Mouse (Mus musculus) liver, embryonic 12.5 days (tissue): ENCODE data around the gene Exd2. TPM values are rescaled to one million over a fixed set of nuclear protein-coding genes. Genes with fewer than 3 reads are reported as not detected.
A peak's percentile ranks its signal among the peaks of the same experiment; 100 is the strongest.

Experiments used
- ATAC-seq: fragments of 200-750 bp; cut with Nextera tagmentation; 2 replicates; pipeline ENCODE4 v1.8.0; 2017; ENCODE audit warnings: moderate number of reproducible peaks, mild to moderate bottlenecking, moderate library complexity
- H3K27ac ChIP-seq: fragments of 300-500 bp; sonication (generic); 2 replicates; pipeline ENCODE4 v1.5.1; 2016; ENCODE audit warnings: mild to moderate bottlenecking
- H3K27me3 ChIP-seq: fragments of 300-500 bp; sonication (generic); replicated peaks from 2 replicates; pipeline ENCODE4 v1.6.1; 2016; ENCODE audit warnings: mild to moderate bottlenecking, moderate library complexity
- H3K36me3 ChIP-seq: fragments of 300-500 bp; sonication (generic); 2 replicates; pipeline ENCODE4 v1.6.1; 2016; ENCODE audit warnings: mild to moderate bottlenecking, moderate library complexity
- H3K4me1 ChIP-seq: fragments of 300-500 bp; sonication (generic); 2 replicates; pipeline ENCODE4 v1.6.1; 2016
- H3K4me2 ChIP-seq: fragments of 300-500 bp; sonication (generic); 2 replicates; pipeline ENCODE4 v1.6.1; 2016; ENCODE audit warnings: mild to moderate bottlenecking, moderate library complexity
- H3K4me3 ChIP-seq: fragments of 300-500 bp; sonication (generic); 2 replicates; pipeline ENCODE4 v1.5.1; 2016; ENCODE audit warnings: mild to moderate bottlenecking, moderate library complexity
- H3K9ac ChIP-seq: fragments of 300-500 bp; sonication (generic); 2 replicates; pipeline ENCODE4 v1.6.1; 2016; ENCODE audit warnings: mild to moderate bottlenecking, moderate library complexity
- H3K9me3 ChIP-seq: fragments of 300-500 bp; sonication (generic); replicated peaks from 2 replicates; pipeline ENCODE4 v1.6.1; 2016; ENCODE audit warnings: mild to moderate bottlenecking, moderate library complexity
- WGBS: fragments of 180-500 bp; shearing (Covaris S2); methylation state at CpG from one replicate; pipeline ENCODE4 v1.1.7; 2016; ENCODE audit not compliant: insufficient replicate concordance; 5-methylcytosine and 5-hydroxymethylcytosine counted together
- polyA plus RNA-seq: library from polyadenylated mRNA; unstranded; fragments of >200 nt; fragmentation: Nextera tagmentation; extraction: Ambion mirVana; gene quantifications from 2 replicates; pipeline ENCODE4 v1.2.1, GENCODE M21; 2016

Gene Exd2
- polyA plus RNA-seq: 10.6 and 10.9 TPM in 2 replicates

DNA sequence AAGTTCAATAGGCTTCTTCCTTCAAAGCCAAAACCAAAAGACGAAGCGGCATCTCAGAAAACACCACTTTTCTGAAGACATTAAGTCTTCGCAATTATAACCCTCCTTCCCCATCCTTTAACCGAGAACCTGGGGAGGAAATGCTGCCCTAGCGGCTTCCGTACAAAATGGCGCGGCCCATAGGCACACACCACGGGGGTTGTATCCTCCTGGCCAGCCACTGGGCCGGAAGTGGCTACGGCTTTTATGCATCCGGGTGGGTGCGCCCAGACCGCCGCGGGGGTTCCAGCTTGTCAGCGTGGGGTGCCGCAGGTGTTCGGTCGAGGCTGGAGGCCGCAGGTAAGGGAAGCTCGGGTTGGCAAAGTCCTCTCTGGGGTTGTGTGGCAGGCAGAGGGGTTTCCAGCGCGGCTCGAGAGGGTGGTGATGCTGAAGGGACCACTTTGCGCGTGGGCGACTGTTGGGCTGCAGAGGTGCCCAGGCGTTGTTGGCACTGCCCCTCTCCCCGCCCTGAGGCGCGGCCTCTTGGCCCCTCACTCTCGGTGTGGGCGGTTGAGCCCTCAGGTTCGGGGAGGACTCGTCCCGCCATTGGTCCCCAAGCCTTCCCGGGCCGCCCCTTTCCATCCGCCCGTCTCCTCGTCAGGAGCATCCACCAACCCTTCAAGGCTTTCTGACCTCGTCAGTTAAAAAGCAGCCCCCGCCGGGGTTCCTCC, at the start of gene Exd2:
TSS of gene Exd2 (plus strand) at position 154 of the 710 bp plus-strand sequence.
- peak within 1 kb of the TSS; percentile 88 for H3K4me2 ChIP-seq
- peak within 1 kb of the TSS; percentile 82 for H3K9ac ChIP-seq
- no peaks in the 10 kb centered on the region for H3K27me3 ChIP-seq
- peak within 1 kb of the TSS; percentile 74 for H3K4me3 ChIP-seq
- H3K4me1 ChIP-seq: peaks cover 11% of the 10 kb centered on the region; the same call in 1 of the 2 replicates
- H3K9me3 ChIP-seq: no peaks in the 10 kb centered on the region
- H3K27ac ChIP-seq: peak within 1 kb of the TSS; percentile 73
- under 1% methylated on average over 45 of the region's 45 CpGs for WGBS
- no peaks in the 10 kb centered on the region for H3K36me3 ChIP-seq
- ATAC-seq: peak; percentile 90

- H3K36me3 ChIP-seq: peaks cover 44% of the 10 kb centered on the region
Measured at GRCm38 (mm10) chr12:80415100-80415499, 47.8 kb upstream of the Exd2 start.

GRCm38 (mm10) chr12:80427683-80428082, 35.2 kb upstream of the Exd2 start:
- Histone ChIP-seq H3K36me3 (peaks cover 25% of the 10 kb centered on the region), H3K27ac (no peak overlapping the region), H3K4me2 (no peak overlapping the region), H3K27me3 (no peaks in the 10 kb centered on the region), H3K4me1 (no peaks in the 10 kb centered on the region), H3K9ac (no peak overlapping the region), H3K9me3 (no peaks in the 10 kb centered on the region), H3K4me3 (no peak overlapping the region)
- ATAC-seq: no peak
- WGBS: 71% methylated on average over 3 of the region's 3 CpGs

More at GRCm38 (mm10) chr12:80415100-80415499, 47.8 kb upstream of the Exd2 start:
- Histone ChIP-seq H3K9ac (no peak overlapping the region), H3K9me3 (0 out of 2 replicates have a peak, but pooled peaks cover 4% of the 10 kb centered on the region), H3K4me2 (no peak overlapping the region), H3K27ac (no peak overlapping the region), H3K27me3 (no peaks in the 10 kb centered on the region), H3K4me1 (no peaks in the 10 kb centered on the region), H3K4me3 (no peak overlapping the region)
- 75% methylated on average over 2 of the region's 2 CpGs for WGBS
- ATAC-seq: no peak

- no peak for ATAC-seq
Measured at GRCm38 (mm10) chr12:80433266-80433665, 29.6 kb upstream of the Exd2 start.

DNA sequence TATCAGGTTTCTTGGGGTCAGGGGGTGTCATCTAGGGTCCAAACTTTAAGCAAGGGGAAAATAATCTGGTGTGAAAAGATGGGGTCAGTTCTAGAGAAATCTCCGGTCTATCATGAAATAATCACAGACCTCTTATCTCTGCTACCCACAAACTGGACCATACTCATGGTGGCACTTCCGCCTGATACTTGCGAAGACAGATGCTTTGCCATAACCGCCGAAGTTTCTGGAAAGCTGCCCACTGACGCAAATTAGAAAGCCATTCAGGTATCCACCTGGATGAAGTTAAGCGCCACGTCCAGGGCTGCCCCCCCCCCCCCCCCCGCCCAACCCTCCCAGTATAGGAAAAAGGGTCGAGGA, 28.3 kb upstream of the Exd2 start:
- Histone ChIP-seq H3K9ac (peak overlapping the region; percentile 91), H3K4me1 (peaks cover 27% of the 10 kb centered on the region), H3K27ac (peak overlapping the region; percentile 89), H3K36me3 (0 out of 2 replicates have a peak, but pooled peaks cover 4% of the 10 kb centered on the region), H3K27me3 (no peaks in the 10 kb centered on the region), H3K9me3 (no peaks in the 10 kb centered on the region), H3K4me2 (peak overlapping the region; percentile 97), H3K4me3 (peak overlapping the region; percentile 84)
- 7% methylated on average over 9 of the region's 10 CpGs for WGBS
- no peak for ATAC-seq

More at GRCm38 (mm10) chr12:80433266-80433665, 29.6 kb upstream of the Exd2 start:
- no peak overlapping the region for H3K4me3 ChIP-seq
- H3K4me1 ChIP-seq: peaks cover 27% of the 10 kb centered on the region
- H3K27me3 ChIP-seq: no peaks in the 10 kb centered on the region
- WGBS: 69% methylated on average over 4 of the region's 4 CpGs
- H3K9me3 ChIP-seq: no peaks in the 10 kb centered on the region
- H3K4me2 ChIP-seq: no peak overlapping the region
- 0 out of 2 replicates have a peak, but pooled peaks cover 8% of the 10 kb centered on the region for H3K36me3 ChIP-seq
- H3K9ac ChIP-seq: no peak overlapping the region
- no peak overlapping the region for H3K27ac ChIP-seq

DNA sequence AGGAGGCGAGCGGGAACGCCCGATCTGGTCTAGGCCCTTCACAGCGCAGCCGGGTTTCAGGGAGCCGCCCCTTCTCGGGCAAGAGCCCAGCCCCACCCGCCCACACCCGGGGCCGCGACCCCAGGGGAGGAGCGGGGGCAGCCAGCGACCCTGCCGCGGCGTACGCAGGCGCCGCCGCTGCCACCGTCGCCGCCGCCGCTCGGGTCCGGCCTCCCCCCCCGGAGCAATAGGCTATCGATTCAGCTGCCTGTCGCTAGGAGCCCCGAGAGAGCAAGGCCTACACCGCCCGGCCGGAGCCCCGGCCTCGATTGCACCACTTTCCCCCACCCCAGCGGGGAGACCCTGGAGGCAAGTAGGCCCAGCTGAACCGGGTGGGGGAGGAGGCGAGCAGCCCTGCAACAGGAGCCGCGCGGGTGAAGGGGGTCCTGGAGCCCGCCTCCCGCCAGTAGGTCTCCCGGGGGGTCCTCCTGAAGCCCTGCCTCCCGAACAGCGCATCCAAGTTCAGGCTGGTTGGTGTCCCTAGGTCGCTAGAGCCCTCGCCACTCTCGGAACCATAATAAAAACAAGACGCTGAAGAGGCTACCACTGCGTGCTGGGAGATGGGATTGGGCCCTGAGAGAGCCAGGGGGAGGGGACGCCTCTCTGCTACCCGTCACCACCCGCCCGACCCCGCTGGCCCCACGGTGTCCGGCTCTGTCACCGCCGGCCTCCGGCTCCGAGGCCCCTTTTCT, 27.8 kb upstream of the Exd2 start:
- no peaks in the 10 kb centered on the region for H3K9me3 ChIP-seq
- H3K4me2 ChIP-seq: peak overlapping the region; percentile 97
- 0 out of 2 replicates have a peak, but pooled peaks cover 4% of the 10 kb centered on the region for H3K36me3 ChIP-seq
- peak overlapping the region; percentile 89 for H3K27ac ChIP-seq
- ATAC-seq: peak; percentile 73
- H3K27me3 ChIP-seq: no peaks in the 10 kb centered on the region
- H3K9ac ChIP-seq: peak overlapping the region; percentile 91
- H3K4me1 ChIP-seq: peaks cover 27% of the 10 kb centered on the region
- H3K4me3 ChIP-seq: peak overlapping the region; percentile 84
- 2% methylated on average over 57 of the region's 64 CpGs for WGBS

GRCm38 (mm10) chr12:80435887-80436286, 27.0 kb upstream of the Exd2 start:
- H3K4me1 ChIP-seq: peaks cover 27% of the 10 kb centered on the region
- H3K9ac ChIP-seq: peak overlapping the region; percentile 91
- no peaks in the 10 kb centered on the region for H3K27me3 ChIP-seq
- peak overlapping the region; percentile 84 for H3K4me3 ChIP-seq
- no peaks in the 10 kb centered on the region for H3K9me3 ChIP-seq
- 0 out of 2 replicates have a peak, but pooled peaks cover 4% of the 10 kb centered on the region for H3K36me3 ChIP-seq
- WGBS: 0% methylated on average over 7 of the region's 10 CpGs
- peak overlapping the region; percentile 97 for H3K4me2 ChIP-seq
- H3K27ac ChIP-seq: peak overlapping the region; percentile 89
- ATAC-seq: peak; percentile 5; the same call in 1 of the 2 replicates

DNA sequence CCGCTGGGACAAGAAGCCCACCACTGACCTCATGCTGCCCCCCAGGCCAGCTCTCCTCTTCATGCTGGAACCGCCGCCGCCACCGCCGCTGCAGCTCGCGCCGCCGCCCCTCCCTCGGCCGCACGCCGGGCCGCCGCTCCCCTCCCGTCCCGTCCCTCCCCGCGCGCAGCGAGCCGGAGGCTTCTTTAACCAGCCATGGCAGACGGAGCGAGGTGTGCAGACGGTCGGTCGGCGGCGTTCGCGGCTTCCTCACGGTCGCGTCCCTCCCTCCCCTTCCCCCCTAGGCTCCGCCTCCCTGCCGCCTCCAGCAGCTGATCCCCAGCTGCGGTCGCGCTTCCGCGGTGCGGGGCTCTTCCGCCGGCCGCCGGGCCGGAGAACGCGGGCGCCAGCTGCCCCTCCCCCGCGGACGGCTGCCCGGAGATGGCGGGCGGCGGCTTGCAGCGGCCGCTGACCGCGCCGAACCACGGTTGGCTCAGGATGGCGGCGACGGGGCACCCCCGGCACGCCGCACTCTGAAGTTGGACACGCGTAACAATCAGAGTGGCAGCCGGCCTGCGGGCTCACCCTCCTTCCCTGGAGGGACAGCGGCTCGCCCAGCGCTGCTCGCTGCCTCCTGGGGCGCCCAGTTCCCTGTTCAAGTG, 26.4 kb upstream of the Exd2 start, which contains the start of gene Dcaf5:
TSS of gene Dcaf5 (minus strand) at position 266 of the 641 bp plus-strand sequence.
- H3K4me1 ChIP-seq: peaks cover 27% of the 10 kb centered on the region
- H3K9ac ChIP-seq: peak within 1 kb of the TSS; percentile 91
- ATAC-seq: peak; percentile 77
- peak within 1 kb of the TSS; percentile 97 for H3K4me2 ChIP-seq
- 0 out of 2 replicates have a peak, but pooled peaks cover 4% of the 10 kb centered on the region for H3K36me3 ChIP-seq
- H3K9me3 ChIP-seq: no peaks in the 10 kb centered on the region
- H3K27me3 ChIP-seq: no peaks in the 10 kb centered on the region
- peak within 1 kb of the TSS; percentile 84 for H3K4me3 ChIP-seq
- 1% methylated on average over 57 of the region's 79 CpGs for WGBS
- H3K27ac ChIP-seq: peak within 1 kb of the TSS; percentile 89

- Histone ChIP-seq H3K9me3 (no peaks in the 10 kb centered on the region), H3K36me3 (0 out of 2 replicates have a peak, but pooled peaks cover 4% of the 10 kb centered on the region), H3K9ac (peak overlapping the region; percentile 91), H3K27me3 (no peaks in the 10 kb centered on the region), H3K4me2 (peak overlapping the region; percentile 97), H3K4me1 (peaks cover 27% of the 10 kb centered on the region), H3K27ac (peak overlapping the region; percentile 89; the same call in 1 of the 2 replicates), H3K4me3 (peak overlapping the region; percentile 84)
- WGBS: 45% methylated on average over 4 of the region's 4 CpGs
- ATAC-seq: no peak
Measured at GRCm38 (mm10) chr12:80437051-80437675, 25.7 kb upstream of the Exd2 start.

- no peaks in the 10 kb centered on the region for H3K36me3 ChIP-seq
- no peak overlapping the region for H3K4me2 ChIP-seq
- ATAC-seq: no peak
- WGBS: 57% methylated on average over 2 of the region's 2 CpGs
- no peaks in the 10 kb centered on the region for H3K9me3 ChIP-seq
- no peak overlapping the region for H3K27ac ChIP-seq
- peaks cover 12% of the 10 kb centered on the region; the same call in 1 of the 2 replicates for H3K27me3 ChIP-seq
- H3K4me1 ChIP-seq: peaks cover 8% of the 10 kb centered on the region
- no peak overlapping the region for H3K4me3 ChIP-seq
- H3K9ac ChIP-seq: no peak overlapping the region
Measured at GRCm38 (mm10) chr12:80440957-80441356, 21.9 kb upstream of the Exd2 start.

DNA sequence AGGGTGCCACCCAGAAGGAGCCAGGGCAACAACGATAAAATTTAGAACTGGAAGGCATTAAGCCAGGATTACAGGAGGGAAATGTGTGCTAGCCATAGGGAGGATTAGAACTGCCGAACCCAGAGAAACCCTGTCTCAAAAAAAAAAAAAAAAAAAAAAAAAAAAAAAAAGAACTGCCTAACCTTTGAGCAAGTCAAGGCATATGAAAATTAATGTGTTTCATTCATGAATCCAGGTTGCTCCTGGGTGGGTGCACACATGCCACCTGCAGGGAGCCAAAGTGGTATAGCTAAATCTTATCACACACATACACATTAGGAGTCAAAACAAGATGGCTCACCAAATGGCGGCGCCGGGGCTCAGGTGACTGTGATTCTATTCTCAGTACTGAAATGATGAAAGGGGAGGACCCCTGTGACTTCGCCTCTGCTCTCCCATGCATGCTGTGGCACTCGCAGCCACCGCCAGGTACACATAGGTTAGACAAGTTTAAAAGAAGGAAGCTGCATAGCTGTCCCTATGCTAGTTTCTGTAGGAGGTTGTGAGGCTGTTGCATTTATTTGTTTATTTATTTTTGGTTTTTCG, 18.3 kb upstream of the Exd2 start:
- H3K9ac ChIP-seq: no peak overlapping the region
- H3K4me3 ChIP-seq: no peak overlapping the region
- H3K27ac ChIP-seq: no peak overlapping the region
- no peaks in the 10 kb centered on the region for H3K36me3 ChIP-seq
- ATAC-seq: no peak
- H3K4me2 ChIP-seq: no peak overlapping the region
- no peaks in the 10 kb centered on the region for H3K4me1 ChIP-seq
- peaks cover 22% of the 10 kb centered on the region for H3K27me3 ChIP-seq
- no peaks in the 10 kb centered on the region for H3K9me3 ChIP-seq
- whole genome bisulfite sequencing: 63% methylated on average over 9 of the region's 9 CpGs
